In the genomic region with DNA sequence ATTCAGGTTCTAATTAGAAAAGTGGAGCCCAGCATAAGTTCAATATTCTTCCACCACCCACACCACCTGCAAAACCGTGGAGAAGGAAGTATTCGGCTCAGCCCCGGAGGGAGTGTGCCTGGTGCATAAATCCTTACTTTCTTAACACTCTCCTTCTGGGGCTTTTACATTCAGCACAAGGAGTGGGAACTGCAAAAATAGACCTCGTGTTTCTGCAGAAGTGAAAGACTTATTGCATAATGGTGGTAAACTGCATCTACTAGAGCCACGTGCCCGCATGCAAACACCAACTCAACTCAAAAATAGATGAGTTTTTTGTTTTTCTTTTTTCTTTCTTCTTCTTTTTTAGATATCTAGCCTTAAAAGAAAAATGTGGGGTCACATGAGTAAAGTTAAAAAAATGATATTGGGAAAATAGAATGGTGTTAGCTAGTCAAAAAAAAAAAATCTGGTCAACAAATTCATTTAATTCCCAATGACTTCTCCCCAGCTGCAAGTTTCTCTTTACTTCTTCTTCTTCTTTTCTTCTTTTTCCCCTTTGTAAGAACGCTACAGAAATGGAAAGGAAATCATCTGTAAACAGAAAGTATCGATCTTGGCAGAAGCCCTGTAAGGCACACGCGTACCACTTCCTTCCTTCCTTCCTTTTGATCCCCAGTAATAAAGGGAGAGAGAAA, we compare ENCODE assay signal across 11 mouse cellular contexts. TPM values are rescaled to one million over a fixed set of nuclear protein-coding genes. Genes with fewer than 3 reads are reported as not detected.
DNase-seq lines count a peak whose midpoint lies in the region; ATAC-seq lines count a peak whose summit lies in the region.
"Had no signal": no experiment of that assay in that cellular context is flagged by ENCODE, and none has a peak within 500 bp of the region (broad histone marks: within the 10 kb centered on the region; RNA-seq: fewer than 3 reads in every experiment).

No protein-coding gene starts in this region.

- peak; percentile 88 for ATAC-seq in megakaryocyte, adult 5-6 weeks (ENCODE audit: poor library complexity, severe bottlenecking)

- DNase-seq in left cerebral cortex, adult 9 months (ENCODE audit: low spot score in 2 of 2): peak; percentile 36 to 60
- DNase-seq in left cerebral cortex, postnatal 4 days: no peak
- peak; percentile 60 for DNase-seq in A20 (ENCODE audit: low read depth, low spot score)
- DNase-seq in B cell, adult 2 months: peak; percentile 24 to 27
- DNase-seq in spleen, postnatal 10 days (ENCODE audit: low spot score in 2 of 2): no peak
- DNase-seq in ovary, postnatal 14 days (ENCODE audit: low spot score): no peak
- DNase-seq: cerebellum, postnatal 14 days; kidney, adult 18-20 months; kidney, postnatal 4 days; thymus, postnatal 36 days had no signal

- intact Hi-C loops in left cerebral cortex, postnatal 4 days (cut with DNase I): no loop called here

RNA-seq across cellular contexts. Expression of a gene that starts 45.0 kb away (rescaled TPM):
- total RNA-seq in left cerebral cortex, postnatal 4 days (2021): 10 to 100 TPM; 73.5 to 79.5 TPM
- 43.6 and 45.6 TPM in 2 replicates for total RNA-seq in megakaryocyte, adult 5-6 weeks (2015)
- 17.4 and 19.6 TPM in 2 replicates for total RNA-seq in megakaryocyte, adult 5-6 weeks (2017)

Comparison
In these comparisons a context has a peak if more than half of its experiments do, and no peak if none do; other contexts are left out.
1. DNase-seq: peak in left cerebral cortex, adult 9 months (2 of 2), A20 (single experiment) and B cell, adult 2 months (2 of 2); none in left cerebral cortex, postnatal 4 days (single experiment), spleen, postnatal 10 days (0 of 2) and ovary, postnatal 14 days (single experiment).